Mouse (Mus musculus): ENCODE results near the gene Elp5. TPM values are rescaled to one million over a fixed set of nuclear protein-coding genes. Genes with fewer than 3 reads are reported as not detected.

Gene Elp5
- total RNA-seq, 2 experiments from 2014 or later = 79.2 to 88.5 TPM

GRCm38 (mm10) chr11:69922012-69922756, 60.1 kb downstream of the Elp5 start:
- intact Hi-C loops (cut with DNase I) = no loop called here
- no peak for DNase-seq (ENCODE audit: low spot score in 2 of 2)

- DNase-seq (ENCODE audit: low spot score in 2 of 2) = peak; percentile 100
- intact Hi-C loops (cut with DNase I) = loop anchor here (1.0 to 2.0 kb wide), 2 partner anchors 20 to 59 kb away; partner anchors contain the start of genes Ctdnep1 and Neurl4
Observed at GRCm38 (mm10) chr11:69921114-69922011, 61.0 kb downstream of the Elp5 start, which contains the start of gene Eif5a. TSS of gene Eif5a (minus strand) at chr11:69921958.

GRCm38 (mm10) chr11:69920266-69921031, 61.9 kb downstream of the Elp5 start:
- intact Hi-C loops (cut with DNase I) = loop anchor here (1.0 to 2.0 kb wide), 2 partner anchors 19 to 60 kb away; partner anchors contain the start of genes Ctdnep1 and Neurl4
- DNase-seq (ENCODE audit: low spot score in 2 of 2) = peak in 1 of 2 experiments; percentile 36

GRCm38 (mm10) chr11:69919661-69920265, 62.6 kb downstream of the Elp5 start:
- intact Hi-C loops (cut with DNase I) = loop anchor here (2.0 kb wide), 1 partner anchor 61 kb away; the partner anchor contains the start of gene Ctdnep1
- peak in 1 of 2 experiments; percentile 59 for DNase-seq (ENCODE audit: low spot score in 2 of 2)

GRCm38 (mm10) chr11:69919053-69919452, 63.3 kb downstream of the Elp5 start:
- no peak for DNase-seq (ENCODE audit: low spot score in 2 of 2)
- intact Hi-C loops (cut with DNase I) = no loop called here

Small RNA genes lying within 50 kb of the gene (microRNA-seq; reads per million reads assigned to microRNA genes)
- gene Gm44349 = not detected
- 8,685 reads per million, percentile 94 among the genes with 10 or more reads in this experiment for gene Mir324

Other genes with a start within 250 kb of the Elp5 start
- gene Polr2a, start 223.9 kb downstream of the Elp5 start, total RNA-seq (2021) = 10 to 100 TPM; 53.5 to 59.7 TPM
- gene Slc35g3, start 220.5 kb downstream of the Elp5 start, total RNA-seq (2021) = not detected
- gene Zbtb4, start 216.6 kb downstream of the Elp5 start, total RNA-seq (2021) = 100 to 1,000 TPM; 122 to 127 TPM
- under 1 TPM; 0.66 to 0.81 TPM for gene Chrnb1, start 186.6 kb downstream of the Elp5 start, total RNA-seq (2021)
- gene Fgf11, start 180.7 kb downstream of the Elp5 start, total RNA-seq (2021) = 10 to 100 TPM; 14.1 to 18.7 TPM
- not detected for gene Tmem102, start 176.9 kb downstream of the Elp5 start, total RNA-seq (2021)
- not detected for gene Gm39566, start 167.2 kb downstream of the Elp5 start, total RNA-seq (2021)
- gene Spem2, start 164.1 kb downstream of the Elp5 start, total RNA-seq (2021) = not detected
- gene Spem1, start 160.3 kb downstream of the Elp5 start, total RNA-seq (2021) = under 1 TPM; 0.52 TPM
- gene Nlgn2, start 144.7 kb downstream of the Elp5 start, total RNA-seq (2021) = 100 to 1,000 TPM; 239 to 241 TPM
- 100 to 1,000 TPM; 111 to 130 TPM for gene Tmem256, start 144.0 kb downstream of the Elp5 start, total RNA-seq (2021)
- 10 to 100 TPM; 18.4 to 18.7 TPM for gene Plscr3, start 136.1 kb downstream of the Elp5 start, total RNA-seq (2021)
- not detected for gene Tnk1, start 123.8 kb downstream of the Elp5 start, total RNA-seq (2021)
- not detected for gene Tmem95, start 104.5 kb downstream of the Elp5 start, total RNA-seq (2021)
- gene Kctd11, start 101.1 kb downstream of the Elp5 start, total RNA-seq (2021) = 1 to 10 TPM in 1 of 2 experiments, under 1 TPM in 1; 0.93 to 1.3 TPM
- gene Acap1, start 87.0 kb downstream of the Elp5 start, total RNA-seq (2021) = under 1 TPM in 1 of 2 experiments, not detected in 1; 0.27 TPM
- under 1 TPM in 1 of 2 experiments, not detected in 1; 0.64 TPM for gene 2810408A11Rik, start 81.5 kb downstream of the Elp5 start, total RNA-seq (2021)
- 100 to 1,000 TPM; 114 to 121 TPM for gene Neurl4, start 81.4 kb downstream of the Elp5 start, total RNA-seq (2021)
- gene Gps2, start 68.6 kb downstream of the Elp5 start, total RNA-seq (2021) = 10 to 100 TPM; 25.9 to 32.4 TPM
- 100 to 1,000 TPM; 406 to 453 TPM for gene Eif5a, start 60.6 kb downstream of the Elp5 start, total RNA-seq (2021)
- gene Ybx2, start 46.7 kb downstream of the Elp5 start, total RNA-seq (2021) = 10 to 100 TPM in 1 of 2 experiments, 1 to 10 TPM in 1; 4.6 to 14.7 TPM
- gene Slc2a4, start 34.3 kb downstream of the Elp5 start, total RNA-seq (2021) = 1 to 10 TPM; 3.6 to 4.4 TPM
- not detected for gene Cldn7, start 17.7 kb downstream of the Elp5 start, total RNA-seq (2021)
- gene Ctdnep1, start 1.4 kb downstream of the Elp5 start, total RNA-seq (2021) = 100 to 1,000 TPM; 112 to 128 TPM
- gene Gabarap, start 8.6 kb upstream of the Elp5 start, total RNA-seq (2021) = 100 to 1,000 TPM; 199 to 219 TPM
- gene Phf23, start 13.3 kb upstream of the Elp5 start, total RNA-seq (2021) = 10 to 100 TPM; 41.3 to 46.1 TPM
- gene Dvl2, start 18.1 kb upstream of the Elp5 start, total RNA-seq (2021) = 10 to 100 TPM; 25.4 to 36.0 TPM
- gene Acadvl, start 32.9 kb upstream of the Elp5 start, total RNA-seq (2021) = 10 to 100 TPM; 54.3 to 58.5 TPM
- 100 to 1,000 TPM; 867 to 894 TPM for gene Dlg4, start 34.4 kb upstream of the Elp5 start, total RNA-seq (2021)
- 1 to 10 TPM in 1 of 2 experiments, under 1 TPM in 1; 0.99 to 1.1 TPM for gene Asgr1, start 71.6 kb upstream of the Elp5 start, total RNA-seq (2021)
- gene Asgr2, start 110.1 kb upstream of the Elp5 start, total RNA-seq (2021) = not detected
- gene Mgl2, start 147.8 kb upstream of the Elp5 start, total RNA-seq (2021) = 1 to 10 TPM in 1 of 2 experiments, under 1 TPM in 1; 0.72 to 1.4 TPM
- 1 to 10 TPM; 1.3 to 1.8 TPM for gene Clec10a, start 173.7 kb upstream of the Elp5 start, total RNA-seq (2021)
- 10 to 100 TPM; 30.7 to 38.2 TPM for gene Slc16a11, start 230.2 kb upstream of the Elp5 start, total RNA-seq (2021)
- gene Slc16a13, start 238.5 kb upstream of the Elp5 start, total RNA-seq (2021) = 1 to 10 TPM; 7.2 to 8.1 TPM
- gene Bcl6b, start 247.3 kb upstream of the Elp5 start, total RNA-seq (2021) = 1 to 10 TPM; 1.7 to 1.8 TPM

Data from left cerebral cortex, postnatal 36 days (tissue).